Mouse (Mus musculus) MEL-GATA-1-ER (cell line): Measurements from ENCODE around the gene Faim.

Experiments used
- DNase-seq: peaks from one replicate; pipeline ENCODE4 v3.0.0-alpha.2; 2012; ENCODE audit warnings: low read depth; ENCODE audit errors: extremely low read depth

Gene Faim

GRCm38 (mm10) chr9:98974898-98975297 lies 11.3 kb upstream of the Faim start:
- DNase-seq, result no peak

- DNase-seq, result no peak
These were observed 10.1 kb upstream of the Faim start for GRCm38 (mm10) chr9:98976081-98976480.

- DNase-seq, result no peak
These were observed 9.7 kb upstream of the Faim start for GRCm38 (mm10) chr9:98976520-98976919.

- peak; percentile 71 for DNase-seq
These were observed 6.4 kb upstream of the Faim start for GRCm38 (mm10) chr9:98979431-98980416.

GRCm38 (mm10) chr9:98986476-98987096 lies 413 bp downstream of the Faim start:
- DNase-seq, result peak; percentile 29

- DNase-seq, result peak; percentile 11
These were observed 958 bp downstream of the Faim start for GRCm38 (mm10) chr9:98987131-98987530.

GRCm38 (mm10) chr9:98994103-98994502 lies 7.9 kb downstream of the Faim start:
- no peak for DNase-seq

- DNase-seq, result peak; percentile 50
These were observed 13.7 kb downstream of the Faim start for GRCm38 (mm10) chr9:98999881-99000339.

- DNase-seq, result no peak
These were observed 15.2 kb downstream of the Faim start for GRCm38 (mm10) chr9:99001326-99001725.

- no peak for DNase-seq
These were observed 23.1 kb downstream of the Faim start for GRCm38 (mm10) chr9:99009069-99009897.

- DNase-seq, result no peak
These were observed 23.7 kb downstream of the Faim start for GRCm38 (mm10) chr9:99009898-99010199.

- DNase-seq, result no peak
These were observed 30.1 kb downstream of the Faim start for GRCm38 (mm10) chr9:99016301-99016700.

- DNase-seq, result no peak
These were observed 30.6 kb downstream of the Faim start for GRCm38 (mm10) chr9:99016759-99017158.

GRCm38 (mm10) chr9:99017679-99018078 lies 31.5 kb downstream of the Faim start:
- no peak for DNase-seq

GRCm38 (mm10) chr9:99021166-99021565 lies 35.0 kb downstream of the Faim start:
- no peak for DNase-seq

- no peak for DNase-seq
These were observed 35.6 kb downstream of the Faim start for GRCm38 (mm10) chr9:99021751-99022150.

- DNase-seq, result no peak
These were observed 45.9 kb downstream of the Faim start for GRCm38 (mm10) chr9:99032031-99032430.

- DNase-seq, result no peak
These were observed 47.9 kb downstream of the Faim start for GRCm38 (mm10) chr9:99034111-99034510.

- DNase-seq, result no peak
These were observed 49.4 kb downstream of the Faim start, which contains the start of gene Gm1123 for GRCm38 (mm10) chr9:99035575-99035974. Gm1123 (minus strand) TSS chr9:99035715.

GRCm38 (mm10) chr9:99041994-99042393 lies 55.8 kb downstream of the Faim start:
- no peak for DNase-seq

- no peak for DNase-seq
These were observed 56.5 kb downstream of the Faim start for GRCm38 (mm10) chr9:99042641-99043040.

- DNase-seq, result no peak
These were observed 58.6 kb downstream of the Faim start for GRCm38 (mm10) chr9:99044761-99045160.
